Comparison of ENCODE assay signal across 13 mouse cellular contexts in the genomic region with DNA sequence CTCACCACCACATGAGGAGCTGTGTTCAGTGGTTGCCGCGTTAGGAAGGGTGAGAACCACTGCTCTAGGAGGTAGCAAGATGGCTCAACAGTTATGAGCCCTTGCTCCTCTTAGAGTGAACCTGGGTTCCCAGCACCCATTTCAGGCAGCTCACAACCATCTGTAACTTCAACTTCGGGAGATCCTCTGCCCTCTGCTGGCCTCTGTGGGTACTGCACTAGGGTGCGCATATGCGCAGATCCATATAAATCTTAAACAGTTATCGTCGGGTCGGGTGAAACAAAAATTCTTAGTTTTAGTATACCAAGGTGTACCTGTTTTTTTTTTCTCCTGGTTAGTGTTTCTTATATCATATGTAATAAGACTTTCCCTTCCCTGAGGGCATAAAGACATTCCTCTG. TPM values are rescaled to one million over a fixed set of nuclear protein-coding genes. Genes with fewer than 3 reads are reported as not detected.
A peak's percentile ranks its signal among the peaks of the same experiment; 100 is the strongest.
DNase-seq lines count a peak whose midpoint lies in the region; ATAC-seq and TF ChIP-seq lines count a peak whose summit lies in the region.
"Had no signal": no experiment of that assay in that cellular context is flagged by ENCODE, and none has a peak within 500 bp of the region (broad histone marks: within the 10 kb centered on the region; RNA-seq: fewer than 3 reads in every experiment).

No protein-coding gene starts in this region.

- TF ChIP-seq POLR2A in CH12.LX (IDR thresholded peaks at IDR 0.05; ENCODE audit: low read depth, low read length), result no peak

- no peak overlapping the region for H3K9ac ChIP-seq in liver, embryonic 12.5 days
- no peak overlapping the region for H3K9ac ChIP-seq in CH12.LX (ENCODE audit: insufficient read depth, low read depth)
- H3K9ac ChIP-seq: hindbrain, embryonic 13.5 days had no signal

- WGBS in liver, embryonic 12.5 days (ENCODE audit: insufficient replicate concordance), result 88% methylated on average over 8 of the region's 8 CpGs

- TF ChIP-seq EP300 in CH12.LX (IDR thresholded peaks at IDR 0.05; ENCODE audit: low read length), result no peak

- DNase-seq in liver, result peak; percentile 24
- no peak for DNase-seq in CH12.LX (ENCODE audit: extremely low read depth)
- DNase-seq in R1 (ENCODE audit: low read depth, low spot score), result peak; percentile 60
- DNase-seq in testis, postnatal 14 days (ENCODE audit: low spot score), result peak; percentile 66
- DNase-seq in adrenal gland, adult (ENCODE audit: inconsistent age in 2 of 2, low spot score in 1 of 2), result no peak

- ATAC-seq in liver, embryonic 12.5 days, result no peak
- ATAC-seq in erythroblast, adult 5-6 weeks (replicated peaks; ENCODE audit: low FRiP score, poor library complexity, severe bottlenecking), result no peak

- no peaks in the 10 kb centered on the region for H3K79me2 ChIP-seq in CH12.LX (replicated peaks; ENCODE audit: control insufficient read depth, extremely low read depth, insufficient read depth, poor library complexity, severe bottlenecking)

- dilution Hi-C loops in CH12.LX (cut with MboI; ENCODE audit: extremely low pct_ligation_motif_present, extremely low pct_unique_long_range_greater_than_20kb, low sequenced_read_pairs), result no loop called here

- in situ Hi-C loops in CH12.LX (cut with MboI; ENCODE audit: low pct_ligation_motif_present, low pct_unique_long_range_greater_than_20kb, low sequenced_read_pairs), result no loop called here

- H3K36me3 ChIP-seq in liver, embryonic 12.5 days, result no peaks in the 10 kb centered on the region
- no peaks in the 10 kb centered on the region for H3K36me3 ChIP-seq in CH12.LX (replicated peaks in 1 of 2; ENCODE audit: control insufficient read depth in 1 of 2, insufficient read depth in 1 of 2, low read length in 1 of 2)
- H3K36me3 ChIP-seq: forebrain, embryonic 10.5 days; hindbrain, embryonic 13.5 days; limb, embryonic 10.5 days had no signal

- H3K4me1 ChIP-seq in liver, embryonic 12.5 days, result no peaks in the 10 kb centered on the region
- H3K4me1 ChIP-seq in CH12.LX (ENCODE audit: control insufficient read depth in 1 of 2, insufficient read depth in 2 of 2), result peaks cover 0 to 2% of the 10 kb centered on the region in 2 experiments; a peak in 1 of 4 replicates
- H3K4me1 ChIP-seq: limb, embryonic 10.5 days had no signal

- no peaks in the 10 kb centered on the region for H3K27me3 ChIP-seq in liver, embryonic 12.5 days (replicated peaks)
- H3K27me3 ChIP-seq in CH12.LX (replicated peaks), result peaks cover 34% of the 10 kb centered on the region
- H3K27me3 ChIP-seq: hindbrain, embryonic 13.5 days had no signal

- no peak; the same call in 1 of the 2 replicates for TF ChIP-seq RAD21 in CH12.LX (IDR thresholded peaks at IDR 0.05; ENCODE audit: low read depth, low read length)

- peaks cover 5% of the 10 kb centered on the region; the same call in 1 of the 2 replicates for H3K9me3 ChIP-seq in liver, embryonic 12.5 days (replicated peaks)
- peaks cover 3% of the 10 kb centered on the region for H3K9me3 ChIP-seq in CH12.LX (replicated peaks; ENCODE audit: low read length)
- H3K9me3 ChIP-seq: forebrain, embryonic 10.5 days; hindbrain, embryonic 13.5 days; limb, embryonic 10.5 days had no signal

- H3K27ac ChIP-seq in liver, embryonic 12.5 days, result no peak overlapping the region
- H3K27ac ChIP-seq in CH12.LX (ENCODE audit: insufficient read depth, low read depth), result no peak overlapping the region
- H3K27ac ChIP-seq: forebrain, embryonic 10.5 days; hindbrain, embryonic 13.5 days; limb, embryonic 10.5 days; macrophage had no signal

- peak; percentile 42 to 44; a peak in 3 of 4 replicates for TF ChIP-seq CTCF in CH12.LX (conservative IDR thresholded peaks at IDR 0.05 in 1 of 2, IDR thresholded peaks at IDR 0.05 in 1 of 2; ENCODE audit: low read depth in 2 of 2, low read length in 2 of 2)

- H3K4me3 ChIP-seq in liver, embryonic 12.5 days, result no peak overlapping the region
- no peak overlapping the region for H3K4me3 ChIP-seq in CH12.LX (replicated peaks in 1 of 3; ENCODE audit: low read depth in 2 of 3, low read length in 2 of 3, poor library complexity in 1 of 3)
- H3K4me3 ChIP-seq: forebrain, embryonic 10.5 days; hindbrain, embryonic 13.5 days; limb, embryonic 10.5 days had no signal

- no peak overlapping the region for H3K4me2 ChIP-seq in liver, embryonic 12.5 days
- no peak overlapping the region for H3K4me2 ChIP-seq in CH12.LX (ENCODE audit: insufficient read depth, low read depth, poor library complexity, severe bottlenecking)
- H3K4me2 ChIP-seq: hindbrain, embryonic 13.5 days had no signal

TF ChIP-seq in CH12.LX, 34 proteins besides CTCF, POLR2A, EP300 and RAD21:
- TF ChIP-seq ZKSCAN1 (IDR thresholded peaks at IDR 0.05; ENCODE audit: borderline replicate concordance, low read depth, low read length) (no peak), HCFC1 (IDR thresholded peaks at IDR 0.05; ENCODE audit: low read depth, low read length) (no peak), SMC3 (IDR thresholded peaks at IDR 0.05; ENCODE audit: low read depth, low read length) (peak; percentile 20; the same call in 1 of the 2 replicates)

RNA-seq across cellular contexts. Expression of a gene that starts 32.9 kb away (rescaled TPM):
- polyA plus RNA-seq in liver, embryonic 12.5 days (2016; fragmentation: Nextera tagmentation; extraction: Ambion mirVana), result 0.05 and 0.10 TPM in 2 replicates
- total RNA-seq in CH12.LX (2012; rRNA removed), result not detected in 2 replicates
- not detected in 2 replicates for total RNA-seq in CH12.LX (2014; rRNA removed)
- not detected in 2 replicates for polyA plus RNA-seq in CH12.LX (2012; ENCODE audit: insufficient read length, low read depth)
- not detected in 2 replicates for total RNA-seq in erythroblast, adult 5-6 weeks (2015; ENCODE audit: low replicate concordance)
- total RNA-seq in erythroblast, adult 5-6 weeks (2017; ENCODE audit: low replicate concordance), result not detected in 2 replicates
- total RNA-seq: granulocyte monocyte progenitor cell, adult 5-6 weeks had no signal
- polyA plus RNA-seq: forebrain, embryonic 10.5 days; large intestine, adult 2 months; limb, embryonic 10.5 days; macrophage had no signal

Comparison
In these comparisons a context has a peak if more than half of its experiments do, and no peak if none do; other contexts are left out.
1. DNase-seq: peak in liver (single experiment), R1 (single experiment) and testis, postnatal 14 days (single experiment); none in CH12.LX (single experiment) and adrenal gland, adult (0 of 2).